Mouse (Mus musculus) myocyte (in vitro differentiated cells): ENCODE data around the gene Mitf.

Source experiments
- MYOG ChIP-seq, 3 experiments: IDR thresholded peaks; one replicate each; pipeline ENCODE4 v1.6.1; 2011; ENCODE audit warnings: control low read depth in 2 of 3, low read depth in 2 of 3, mild to moderate bottlenecking in 2 of 3; ENCODE audit not compliant: insufficient read length in 2 of 3, control insufficient read depth in 1 of 3, insufficient read depth in 1 of 3
- POLR2A ChIP-seq: IDR thresholded peaks from one replicate; pipeline ENCODE4 v1.6.1; 2011; ENCODE audit warnings: low read depth, mild to moderate bottlenecking, control low read depth, moderate library complexity; ENCODE audit not compliant: insufficient read length

GRCm38 (mm10) chr6:97769549-97769948 is 37.3 kb upstream of the Mitf start:
- no peak for TF ChIP-seq POLR2A
- TF ChIP-seq MYOG (IDR thresholded peaks at IDR 0.05; ENCODE audit: control insufficient read depth in 1 of 3, insufficient read depth in 1 of 3, insufficient read length in 2 of 3, low read depth in 2 of 3) = no peak
